Mouse (Mus musculus): Measurements from ENCODE around the gene Rufy4.
"Not testable (repeated sequence)": the region's sequence is repeated elsewhere in the genome, so short reads cannot be mapped to it uniquely, and the experiment has no call there.

The Rufy4 gene

DNA sequence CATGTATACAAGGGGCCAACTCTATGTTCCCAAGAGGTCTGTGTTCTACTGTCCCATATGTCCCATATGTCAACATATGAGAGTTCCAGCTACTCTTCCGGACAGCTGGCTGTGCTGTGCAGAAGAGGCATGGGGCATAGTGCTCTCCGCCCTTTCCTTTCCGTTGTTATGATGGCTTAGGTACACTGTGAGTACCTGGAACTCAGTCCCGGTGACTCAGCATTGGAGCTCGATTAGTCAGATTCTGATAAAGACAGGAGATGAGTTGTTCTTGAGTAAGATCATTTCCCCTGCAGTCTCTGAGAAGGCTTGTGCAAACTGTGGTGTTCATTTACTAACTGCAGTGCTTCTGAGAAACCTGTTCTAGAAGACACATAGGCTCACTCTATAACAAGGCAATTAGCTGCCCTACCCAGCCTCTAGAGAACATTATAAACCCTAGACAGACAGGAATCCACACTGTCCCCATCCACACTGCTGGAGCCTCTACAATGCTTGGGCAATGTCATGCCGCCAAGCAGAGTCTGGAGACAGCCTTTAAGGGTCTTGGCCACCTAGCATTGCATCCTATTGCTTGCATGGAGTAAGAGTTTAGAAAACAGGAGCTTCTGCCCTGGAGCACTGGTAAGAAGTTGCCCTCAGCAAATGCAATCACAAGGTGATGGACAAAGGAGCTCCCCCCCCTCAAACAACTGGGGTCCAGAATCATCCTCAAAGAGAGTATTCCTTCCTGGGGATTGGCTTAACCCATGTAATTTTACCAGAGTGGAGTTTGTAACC, 24.0 kb downstream of the Rufy4 start:
- H3K36me3 ChIP-seq (ENCODE audit: insufficient read depth, low read length) = no peaks in the 10 kb centered on the region
- peaks cover 5% of the 10 kb centered on the region; the same call in 1 of the 2 replicates for H3K27me3 ChIP-seq (ENCODE audit: insufficient read depth, low read length)
- peaks cover 7% of the 10 kb centered on the region; the same call in 1 of the 2 replicates for H3K9me3 ChIP-seq (ENCODE audit: low read length)
- TF ChIP-seq NANOG (IDR thresholded peaks at IDR 0.05; ENCODE audit: borderline replicate concordance, low read length) = no peak
- TF ChIP-seq POU5F1 (IDR thresholded peaks at IDR 0.05; ENCODE audit: borderline replicate concordance, low read length) = no peak
- no peak for TF ChIP-seq CTCF (conservative IDR thresholded peaks at IDR 0.05; ENCODE audit: low read length)
- H3K4me1 ChIP-seq (replicated peaks; ENCODE audit: low read depth, low read length) = no peaks in the 10 kb centered on the region
- no peak overlapping the region for H3K4me3 ChIP-seq (replicated peaks; ENCODE audit: low read length)

DNA sequence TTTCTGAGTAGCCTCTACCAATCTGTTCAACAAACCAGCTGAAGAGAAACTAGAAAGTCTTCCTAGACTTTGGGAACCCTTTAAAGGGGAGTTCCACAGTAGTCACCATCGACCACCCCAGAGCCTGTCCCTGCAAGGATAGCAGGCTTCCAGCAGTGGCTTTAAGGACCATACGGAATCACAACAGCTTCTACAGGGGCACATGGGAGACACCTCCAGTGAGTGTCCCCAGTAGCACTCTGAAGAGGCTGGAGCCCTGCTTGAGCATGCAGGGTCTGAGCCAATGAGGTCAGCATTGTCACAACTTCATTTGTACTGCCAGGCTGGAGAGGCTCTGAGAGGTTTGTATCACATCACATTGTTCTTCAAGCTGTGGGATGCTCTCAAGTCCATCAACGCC, 24.8 kb downstream of the Rufy4 start:
- Histone ChIP-seq H3K4me3 (replicated peaks; ENCODE audit: low read length) (no peak overlapping the region), H3K36me3 (ENCODE audit: insufficient read depth, low read length) (no peaks in the 10 kb centered on the region), H3K9me3 (ENCODE audit: low read length) (peaks cover 7% of the 10 kb centered on the region; the same call in 1 of the 2 replicates), H3K27me3 (ENCODE audit: insufficient read depth, low read length) (peaks cover 5% of the 10 kb centered on the region; the same call in 1 of the 2 replicates), H3K4me1 (replicated peaks; ENCODE audit: low read depth, low read length) (no peaks in the 10 kb centered on the region)
- TF ChIP-seq NANOG (IDR thresholded peaks at IDR 0.05; ENCODE audit: borderline replicate concordance, low read length) (no peak), POU5F1 (IDR thresholded peaks at IDR 0.05; ENCODE audit: borderline replicate concordance, low read length) (no peak), CTCF (conservative IDR thresholded peaks at IDR 0.05; ENCODE audit: low read length) (no peak)

DNA sequence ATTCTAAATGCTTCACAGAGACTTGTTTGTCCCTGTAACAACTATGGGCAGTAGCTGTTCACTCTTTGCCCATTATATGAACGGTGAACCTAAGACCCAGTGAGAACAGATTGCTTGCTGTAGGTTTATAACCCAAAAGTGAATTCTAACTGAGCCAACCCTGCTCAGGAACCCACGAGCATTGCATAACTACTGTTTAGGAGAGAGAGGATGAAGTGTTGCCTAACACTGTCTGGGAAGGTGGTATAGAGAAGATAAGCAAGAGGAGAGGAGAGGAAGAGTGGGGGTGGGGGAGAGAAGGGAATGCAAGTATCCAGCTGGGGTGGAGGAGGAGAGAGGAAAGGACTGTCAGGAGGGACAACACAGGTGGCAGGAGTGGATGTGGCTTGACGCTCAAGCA, 25.8 kb downstream of the Rufy4 start:
- TF ChIP-seq NANOG (IDR thresholded peaks at IDR 0.05; ENCODE audit: borderline replicate concordance, low read length) (no peak), POU5F1 (IDR thresholded peaks at IDR 0.05; ENCODE audit: borderline replicate concordance, low read length) (no peak), CTCF (conservative IDR thresholded peaks at IDR 0.05; ENCODE audit: low read length) (no peak)
- no peaks in the 10 kb centered on the region for H3K4me1 ChIP-seq (replicated peaks; ENCODE audit: low read depth, low read length)
- H3K4me3 ChIP-seq (replicated peaks; ENCODE audit: low read length) = no peak overlapping the region
- peaks cover 7% of the 10 kb centered on the region; the same call in 1 of the 2 replicates for H3K9me3 ChIP-seq (ENCODE audit: low read length)
- H3K36me3 ChIP-seq (ENCODE audit: insufficient read depth, low read length) = no peaks in the 10 kb centered on the region
- peaks cover 5% of the 10 kb centered on the region; the same call in 1 of the 2 replicates for H3K27me3 ChIP-seq (ENCODE audit: insufficient read depth, low read length)

DNA sequence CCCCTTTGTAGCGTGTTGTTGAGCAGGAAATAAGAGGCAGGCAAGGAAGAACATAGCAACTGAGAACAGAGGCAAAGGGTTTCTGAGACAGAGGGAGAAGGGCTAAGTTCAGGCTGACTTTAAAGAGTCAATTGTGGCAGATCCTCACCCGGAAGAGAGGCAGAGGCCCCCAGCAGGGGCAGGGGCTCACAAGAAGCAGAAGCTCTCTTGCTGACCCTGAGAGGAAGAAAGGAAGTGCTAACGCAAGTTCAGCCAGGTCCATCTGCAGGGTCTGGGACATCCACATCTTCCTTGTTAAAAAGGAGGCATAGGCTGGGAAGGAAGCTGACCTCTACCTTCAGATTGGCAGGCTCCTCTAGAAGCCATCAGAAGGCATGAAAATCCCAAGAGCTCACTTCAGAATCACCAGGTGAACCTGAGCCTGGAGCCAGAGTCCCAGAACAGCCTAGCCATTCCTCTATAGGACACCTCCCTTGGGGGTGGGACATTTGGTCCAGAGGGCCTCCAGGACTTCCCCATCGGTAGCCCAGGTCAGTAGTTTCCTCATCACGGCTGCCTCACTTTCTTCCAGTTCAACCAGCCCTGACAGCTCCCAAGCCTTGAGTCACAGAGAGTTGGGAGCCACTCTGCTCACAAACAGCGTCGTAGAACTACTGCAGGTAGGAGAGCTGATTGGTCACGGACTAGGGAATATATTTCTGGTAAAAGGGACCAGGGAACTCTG, 28.3 kb downstream of the Rufy4 start, which contains the start of gene Cxcr2:
Gene Cxcr2, plus strand, starts transcription at position 529 of the 724 bp plus-strand sequence.
- TF ChIP-seq NANOG (IDR thresholded peaks at IDR 0.05; ENCODE audit: borderline replicate concordance, low read length) = no peak
- no peak for TF ChIP-seq POU5F1 (IDR thresholded peaks at IDR 0.05; ENCODE audit: borderline replicate concordance, low read length)
- TF ChIP-seq CTCF (conservative IDR thresholded peaks at IDR 0.05; ENCODE audit: low read length) = no peak
- Histone ChIP-seq H3K27me3 (ENCODE audit: insufficient read depth, low read length) (peaks cover 5% of the 10 kb centered on the region; the same call in 1 of the 2 replicates), H3K4me1 (replicated peaks; ENCODE audit: low read depth, low read length) (no peaks in the 10 kb centered on the region), H3K4me3 (replicated peaks; ENCODE audit: low read length) (no peak within 1 kb of the TSS), H3K36me3 (ENCODE audit: insufficient read depth, low read length) (no peaks in the 10 kb centered on the region), H3K9me3 (ENCODE audit: low read length) (peaks cover 7% of the 10 kb centered on the region; the same call in 1 of the 2 replicates)

DNA sequence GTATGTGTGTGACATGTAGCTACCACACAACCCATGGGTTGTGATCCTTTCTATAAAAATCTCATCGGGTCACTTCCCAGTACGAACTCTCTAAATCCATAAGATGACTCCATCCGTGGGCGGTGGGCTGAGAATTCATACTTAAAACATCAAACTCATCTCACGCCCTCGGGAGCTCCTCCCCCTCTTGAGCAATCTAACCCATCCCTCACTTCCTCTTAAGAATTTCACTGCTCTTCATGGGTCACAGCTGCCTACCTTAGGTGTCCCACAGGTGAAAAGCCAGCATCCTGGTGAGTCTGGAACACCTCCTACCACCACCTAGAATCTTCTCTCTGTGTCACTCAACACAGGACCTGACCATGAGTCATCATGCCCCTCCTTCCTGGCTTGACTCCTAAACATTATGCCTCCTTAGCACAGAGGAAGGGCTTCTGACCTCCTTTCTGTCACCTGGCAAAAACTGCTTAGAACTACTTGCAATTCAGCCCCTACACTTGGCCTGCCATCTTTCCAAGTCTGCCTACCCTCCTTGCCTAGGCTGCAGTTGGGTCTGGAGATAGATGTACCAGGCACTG, 30.2 kb downstream of the Rufy4 start:
- Histone ChIP-seq H3K9me3 (ENCODE audit: low read length) (peaks cover 7% of the 10 kb centered on the region; the same call in 1 of the 2 replicates), H3K27me3 (ENCODE audit: insufficient read depth, low read length) (peaks cover 5% of the 10 kb centered on the region; the same call in 1 of the 2 replicates)
- TF ChIP-seq NANOG (IDR thresholded peaks at IDR 0.05; ENCODE audit: borderline replicate concordance, low read length) (no peak), POU5F1 (IDR thresholded peaks at IDR 0.05; ENCODE audit: borderline replicate concordance, low read length) (no peak)

DNA sequence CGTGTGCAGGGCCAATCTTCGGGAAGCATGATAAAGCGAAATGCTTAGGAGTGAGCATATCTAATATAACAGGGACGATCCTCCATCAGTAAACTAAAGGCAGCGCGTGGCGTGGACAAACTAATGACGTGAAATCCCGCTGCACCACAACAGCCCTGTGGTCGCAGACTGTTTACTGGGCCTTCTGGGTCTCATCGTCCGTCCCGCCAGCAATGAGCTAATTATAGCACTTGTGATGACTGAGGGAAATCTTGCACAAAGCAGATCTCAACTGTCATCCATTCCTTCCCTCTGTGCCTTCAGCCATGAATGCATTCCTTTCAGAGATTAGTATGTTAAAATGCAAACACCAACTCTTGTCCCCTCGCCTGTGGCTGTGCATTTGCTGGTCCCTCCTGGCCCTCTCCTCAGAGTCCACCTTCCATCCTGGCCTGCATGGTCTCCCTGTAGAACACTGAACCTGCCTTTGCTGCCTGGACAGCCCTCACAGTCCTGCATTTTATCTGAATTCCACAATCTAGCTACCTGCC, 31.1 kb downstream of the Rufy4 start:
- Histone ChIP-seq H3K4me3 (replicated peaks; ENCODE audit: low read length) (no peak overlapping the region), H3K36me3 (ENCODE audit: insufficient read depth, low read length) (no peaks in the 10 kb centered on the region), H3K27me3 (ENCODE audit: insufficient read depth, low read length) (peaks cover 7% of the 10 kb centered on the region; the same call in 1 of the 2 replicates), H3K9me3 (ENCODE audit: low read length) (peaks cover 7% of the 10 kb centered on the region; the same call in 1 of the 2 replicates), H3K4me1 (replicated peaks; ENCODE audit: low read depth, low read length) (no peaks in the 10 kb centered on the region)
- TF ChIP-seq CTCF (conservative IDR thresholded peaks at IDR 0.05; ENCODE audit: low read length) (no peak), POU5F1 (IDR thresholded peaks at IDR 0.05; ENCODE audit: borderline replicate concordance, low read length) (no peak), NANOG (IDR thresholded peaks at IDR 0.05; ENCODE audit: borderline replicate concordance, low read length) (no peak)

More for the DNA sequence above, 30.2 kb downstream of the Rufy4 start:
- H3K4me1 ChIP-seq (replicated peaks; ENCODE audit: low read depth, low read length) = no peaks in the 10 kb centered on the region
- no peak overlapping the region for H3K4me3 ChIP-seq (replicated peaks; ENCODE audit: low read length)
- H3K36me3 ChIP-seq (ENCODE audit: insufficient read depth, low read length) = no peaks in the 10 kb centered on the region

DNA sequence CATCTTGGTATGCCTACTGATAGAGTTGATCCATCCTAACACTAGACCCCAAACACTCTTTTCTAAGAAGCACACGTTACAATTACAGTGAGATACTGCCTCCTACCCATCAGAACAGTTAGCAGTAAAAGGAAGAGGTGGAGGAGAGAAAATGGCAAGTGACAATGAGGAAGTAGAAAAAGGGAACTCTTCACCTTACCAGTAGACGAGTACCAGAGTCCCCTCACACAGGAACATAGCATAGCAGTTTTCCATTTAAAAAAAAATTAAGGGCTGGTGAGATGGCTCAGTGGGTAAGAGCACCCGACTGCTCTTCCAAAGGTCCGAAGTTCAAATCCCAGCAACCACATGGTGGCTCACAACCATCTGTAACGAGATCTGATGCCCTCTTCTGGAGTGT, 34.3 kb downstream of the Rufy4 start:
- H3K27me3 ChIP-seq (ENCODE audit: insufficient read depth, low read length) = not testable (repeated sequence)

DNA sequence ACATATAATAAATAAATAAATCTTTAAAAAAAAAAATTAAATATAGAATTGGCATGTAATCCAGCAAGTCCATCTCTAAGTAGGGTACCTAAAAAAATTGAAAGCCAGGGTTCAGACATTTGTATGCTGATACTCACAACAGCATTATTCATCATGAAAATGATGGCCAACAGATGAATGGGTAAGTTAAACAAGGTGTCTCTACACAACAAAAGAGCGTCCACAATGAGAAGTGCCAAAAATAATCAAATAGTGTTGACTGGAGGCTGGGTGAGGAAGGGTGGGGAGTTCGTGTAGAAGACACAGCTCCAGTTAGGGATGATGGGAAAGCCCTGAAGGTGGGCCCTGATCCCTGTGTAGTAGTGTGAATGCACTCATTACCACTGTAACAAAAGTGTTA, 34.7 kb downstream of the Rufy4 start:
- H3K27me3 ChIP-seq (ENCODE audit: insufficient read depth, low read length) = peaks cover 6% of the 10 kb centered on the region; the same call in 1 of the 2 replicates
- no peak for TF ChIP-seq POU5F1 (IDR thresholded peaks at IDR 0.05; ENCODE audit: borderline replicate concordance, low read length)
- TF ChIP-seq NANOG (IDR thresholded peaks at IDR 0.05; ENCODE audit: borderline replicate concordance, low read length) = no peak
- TF ChIP-seq CTCF (conservative IDR thresholded peaks at IDR 0.05; ENCODE audit: low read length) = no peak
- H3K4me3 ChIP-seq (replicated peaks; ENCODE audit: low read length) = no peak overlapping the region
- H3K4me1 ChIP-seq (replicated peaks; ENCODE audit: low read depth, low read length) = no peaks in the 10 kb centered on the region
- no peaks in the 10 kb centered on the region for H3K36me3 ChIP-seq (ENCODE audit: insufficient read depth, low read length)
- no peaks in the 10 kb centered on the region for H3K9me3 ChIP-seq (ENCODE audit: low read length)

More for the DNA sequence above, 34.3 kb downstream of the Rufy4 start:
- H3K4me3 ChIP-seq (replicated peaks; ENCODE audit: low read length); H3K36me3 ChIP-seq (ENCODE audit: insufficient read depth, low read length); H3K4me1 ChIP-seq (replicated peaks; ENCODE audit: low read depth, low read length); H3K9me3 ChIP-seq (ENCODE audit: low read length): not testable (repeated sequence)

Data from E14TG2a.4 (cell line).